Mouse (Mus musculus) stomach, embryonic 14.5 days (tissue): ENCODE results near the gene Tnk1. TPM values are rescaled to one million over a fixed set of nuclear protein-coding genes. Genes with fewer than 3 reads are reported as not detected.

ENCODE experiments used
- ATAC-seq: fragments of 200-750 bp; cut with Nextera tagmentation; 2 replicates; pipeline ENCODE4 v1.8.0; 2017; ENCODE audit warnings: low read depth, moderate TSS enrichment; ENCODE audit not compliant: insufficient number of reproducible peaks, insufficient read depth, low FRiP score
- H3K27ac ChIP-seq: fragments of 300-500 bp; sonication (generic); 2 replicates; pipeline ENCODE4 v1.5.1; 2014; ENCODE audit warnings: mild to moderate bottlenecking, low read length, moderate library complexity, mixed read lengths
- H3K27me3 ChIP-seq: fragments of 300-500 bp; sonication (generic); 2 replicates; pipeline ENCODE4 v1.6.1; 2014; ENCODE audit warnings: low read length, control low read depth, mixed read lengths; ENCODE audit not compliant: control insufficient read depth, insufficient read depth
- H3K36me3 ChIP-seq: fragments of 300-500 bp; sonication (generic); 2 replicates; pipeline ENCODE4 v1.6.1; 2014; ENCODE audit warnings: mild to moderate bottlenecking, control low read depth, low read length, moderate library complexity, mixed read lengths; ENCODE audit not compliant: control insufficient read depth, insufficient read depth
- H3K4me1 ChIP-seq: fragments of 300-500 bp; sonication (generic); 2 replicates; pipeline ENCODE4 v1.6.1; 2014; ENCODE audit warnings: low read length, control low read depth, mixed read lengths; ENCODE audit not compliant: control insufficient read depth, insufficient read depth
- H3K4me2 ChIP-seq: fragments of 300-500 bp; sonication (generic); replicated peaks from 2 replicates; pipeline ENCODE4 v1.6.1; 2014; ENCODE audit warnings: low read depth, low read length, control low read depth
- H3K4me3 ChIP-seq: fragments of 300-500 bp; sonication (generic); 2 replicates; pipeline ENCODE4 v1.5.1; 2014; ENCODE audit warnings: low read depth, low read length, control low read depth
- H3K9ac ChIP-seq: fragments of 300-500 bp; sonication (generic); replicated peaks from 2 replicates; pipeline ENCODE4 v1.6.1; 2014; ENCODE audit warnings: low read depth, mild to moderate bottlenecking, control low read depth, low read length, moderate library complexity, mixed read lengths
- H3K9me3 ChIP-seq: fragments of 300-500 bp; sonication (generic); 2 replicates; pipeline ENCODE4 v1.6.1; 2016; ENCODE audit warnings: low read depth, low read length, control low read depth; ENCODE audit not compliant: control insufficient read depth
- WGBS: fragments of 180-500 bp; shearing (Covaris S2); extraction: QIAGEN DNeasy Blood & Tissue Kit; methylation state at CpG from one replicate; pipeline ENCODE4 v1.1.7; 2014; 5-methylcytosine and 5-hydroxymethylcytosine counted together
- polyA plus RNA-seq: library from polyadenylated mRNA; unstranded; fragments of >200 nt; fragmentation: Nextera tagmentation; extraction: Ambion mirVana; gene quantifications from 2 replicates; pipeline ENCODE4 v1.2.1, GENCODE M21; 2014

The Tnk1 gene
- polyA plus RNA-seq, result 11.1 TPM in 2 replicates

DNA sequence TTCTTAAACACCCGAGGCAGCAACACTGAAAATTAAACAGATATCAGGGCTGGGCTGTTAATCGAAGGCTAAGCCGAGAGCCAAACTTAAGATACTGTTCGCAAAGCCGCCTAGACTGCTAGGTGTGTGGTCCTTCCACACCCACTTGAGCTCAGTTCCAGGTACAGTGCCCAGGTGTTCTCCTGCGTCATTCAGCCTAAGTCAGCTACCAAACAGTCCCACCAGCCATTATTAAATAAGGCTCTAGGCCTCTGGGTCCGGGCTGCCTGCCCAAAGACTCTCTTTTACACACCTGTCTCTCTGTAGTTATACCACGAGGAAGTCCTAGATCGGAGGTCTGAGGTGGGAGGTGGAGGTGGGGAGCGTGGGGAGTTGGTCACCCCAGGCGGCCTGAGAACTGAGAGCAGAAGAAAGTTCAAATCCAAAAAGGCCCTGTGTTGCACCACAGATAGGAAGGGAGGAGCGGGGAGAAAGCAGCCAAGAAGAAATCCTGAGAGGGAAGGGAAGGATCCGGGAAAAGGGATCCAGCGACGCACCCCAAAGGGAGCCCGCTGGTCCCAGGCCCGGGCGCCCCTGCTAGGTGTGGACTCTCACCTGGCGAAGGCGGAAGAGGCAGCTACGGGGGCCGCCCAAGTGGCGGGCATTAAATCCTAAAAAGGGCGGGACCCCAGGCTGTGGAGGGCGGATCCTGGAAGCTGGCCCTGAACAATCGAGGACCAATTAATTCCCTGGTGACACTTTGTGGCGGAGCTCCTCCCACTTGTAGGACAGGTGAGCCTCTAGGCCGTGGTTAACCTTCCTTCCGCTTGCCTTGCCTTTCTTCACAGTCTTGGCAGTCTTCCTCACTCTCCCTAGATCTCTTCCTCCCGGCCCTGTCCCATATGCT lies at the start of gene Tnk1:
TSS of gene Tnk1 (minus strand) at position 618 of the 886 bp plus-strand sequence.
- H3K27me3 ChIP-seq, result 0 out of 2 replicates have a peak, but pooled peaks cover 4% of the 10 kb centered on the region
- H3K27ac ChIP-seq, result peak within 1 kb of the TSS; percentile 63; the same call in 1 of the 2 replicates
- no peaks in the 10 kb centered on the region for H3K4me1 ChIP-seq
- H3K36me3 ChIP-seq, result no peaks in the 10 kb centered on the region
- 16% methylated on average over 30 of the region's 30 CpGs for WGBS
- no peaks in the 10 kb centered on the region for H3K9me3 ChIP-seq
- H3K4me3 ChIP-seq, result peak within 1 kb of the TSS; percentile 27
- ATAC-seq, result peak; percentile 83
- H3K9ac ChIP-seq, result peak within 1 kb of the TSS; percentile 28; the same call in 1 of the 2 replicates
- peak within 1 kb of the TSS; percentile 35 for H3K4me2 ChIP-seq

DNA sequence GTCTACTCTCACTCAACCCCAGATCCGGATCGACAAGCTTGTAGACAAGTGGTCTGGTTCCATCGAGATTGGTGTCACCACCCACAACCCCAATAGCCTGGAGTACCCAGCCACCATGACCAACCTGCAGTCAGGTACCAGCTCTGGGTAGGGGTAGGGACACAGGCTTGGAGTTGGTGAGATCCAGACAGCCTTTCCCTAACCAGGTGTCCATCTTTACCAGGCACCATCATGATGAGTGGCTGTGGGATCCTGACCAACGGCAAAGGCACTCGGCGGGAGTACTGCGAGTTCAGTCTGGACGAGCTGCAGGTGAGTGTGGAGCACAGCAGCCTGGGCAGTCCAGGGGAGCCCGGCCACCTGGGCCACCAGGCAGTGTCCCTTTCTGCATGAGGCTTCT lies 45.8 kb upstream of the Tnk1 start:
- Histone ChIP-seq H3K36me3 (peaks cover 51% of the 10 kb centered on the region), H3K9ac (no peak overlapping the region), H3K4me1 (peaks cover 12% of the 10 kb centered on the region), H3K4me3 (no peak overlapping the region), H3K4me2 (no peak overlapping the region), H3K9me3 (no peaks in the 10 kb centered on the region), H3K27me3 (no peaks in the 10 kb centered on the region), H3K27ac (no peak overlapping the region)
- no peak for ATAC-seq
- WGBS, result 94% methylated on average over 9 of the region's 9 CpGs

DNA sequence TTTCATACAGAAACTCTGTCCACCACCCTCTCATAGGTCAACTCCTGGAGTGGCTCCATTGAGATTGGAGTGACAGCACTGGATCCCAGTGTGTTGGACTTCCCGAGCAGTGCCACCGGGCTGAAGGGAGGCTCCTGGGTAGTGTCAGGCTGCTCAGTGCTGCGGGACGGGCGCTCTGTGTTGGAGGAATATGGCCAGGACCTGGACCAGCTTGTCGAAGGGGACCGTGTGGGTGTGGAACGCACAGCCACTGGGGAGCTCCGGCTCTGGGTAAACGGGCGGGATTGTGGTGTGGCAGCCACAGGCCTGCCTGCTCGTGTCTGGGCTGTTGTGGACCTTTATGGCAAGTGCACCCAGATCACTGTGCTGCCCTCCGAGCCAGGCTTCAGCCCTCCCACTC lies 44.4 kb upstream of the Tnk1 start:
- H3K27me3 ChIP-seq, result no peaks in the 10 kb centered on the region
- WGBS, result 84% methylated on average over 13 of the region's 13 CpGs
- H3K4me2 ChIP-seq, result peak overlapping the region; percentile 97
- H3K4me1 ChIP-seq, result peaks cover 12% of the 10 kb centered on the region
- no peak for ATAC-seq
- peaks cover 38% of the 10 kb centered on the region for H3K36me3 ChIP-seq
- H3K9me3 ChIP-seq, result no peaks in the 10 kb centered on the region
- H3K9ac ChIP-seq, result peak overlapping the region; percentile 93; the same call in 1 of the 2 replicates
- peak overlapping the region; percentile 79; the same call in 1 of the 2 replicates for H3K4me3 ChIP-seq
- no peak overlapping the region for H3K27ac ChIP-seq

GRCm38 (mm10) chr11:69901993-69902392 lies 43.5 kb upstream of the Tnk1 start:
- no peak for ATAC-seq
- Histone ChIP-seq H3K4me1 (peaks cover 12% of the 10 kb centered on the region), H3K27me3 (no peaks in the 10 kb centered on the region), H3K4me2 (peak overlapping the region; percentile 97), H3K36me3 (peaks cover 28% of the 10 kb centered on the region), H3K9ac (peak overlapping the region; percentile 93), H3K9me3 (no peaks in the 10 kb centered on the region), H3K27ac (peak overlapping the region; percentile 97), H3K4me3 (peak overlapping the region; percentile 79)
- under 1% methylated on average over 39 of the region's 39 CpGs for WGBS

DNA sequence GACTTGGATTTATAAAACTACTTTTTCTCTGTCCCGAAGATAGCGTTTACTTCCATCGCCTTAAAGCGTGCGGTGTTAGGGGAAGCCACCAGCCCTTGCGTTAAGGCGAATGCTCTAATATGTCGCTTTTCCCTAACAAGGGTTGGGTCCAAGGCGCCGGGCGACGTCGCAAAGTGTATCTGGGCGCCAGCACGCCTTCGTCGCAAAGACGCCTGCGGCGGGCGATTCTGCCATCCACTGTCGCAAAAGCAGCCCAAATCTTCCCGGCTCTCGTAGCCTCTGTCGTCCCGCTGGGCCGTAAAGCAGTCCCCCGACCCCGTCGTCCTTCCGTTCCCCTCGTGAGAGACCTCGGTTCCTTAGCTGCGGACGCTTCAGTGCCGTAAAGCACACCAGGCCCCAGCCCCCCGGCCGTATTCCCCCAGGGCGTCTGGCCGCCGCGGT lies 42.9 kb upstream of the Tnk1 start:
- H3K4me1 ChIP-seq, result peaks cover 12% of the 10 kb centered on the region
- peak overlapping the region; percentile 93 for H3K9ac ChIP-seq
- H3K4me3 ChIP-seq, result peak overlapping the region; percentile 79
- H3K27ac ChIP-seq, result peak overlapping the region; percentile 97
- peak; percentile 76 for ATAC-seq
- under 1% methylated on average over 42 of the region's 42 CpGs for WGBS
- H3K4me2 ChIP-seq, result peak overlapping the region; percentile 97
- H3K9me3 ChIP-seq, result no peaks in the 10 kb centered on the region
- H3K27me3 ChIP-seq, result no peaks in the 10 kb centered on the region
- H3K36me3 ChIP-seq, result peaks cover 22% of the 10 kb centered on the region

- peaks cover 15% of the 10 kb centered on the region for H3K36me3 ChIP-seq
- ATAC-seq, result peak; percentile 94
- peaks cover 12% of the 10 kb centered on the region for H3K4me1 ChIP-seq
- no peaks in the 10 kb centered on the region for H3K9me3 ChIP-seq
- no peaks in the 10 kb centered on the region for H3K27me3 ChIP-seq
- H3K4me3 ChIP-seq, result peak within 1 kb of the TSS; percentile 79
- under 1% methylated on average over 38 of the region's 38 CpGs for WGBS
- peak within 1 kb of the TSS; percentile 93 for H3K9ac ChIP-seq
- peak within 1 kb of the TSS; percentile 97 for H3K27ac ChIP-seq
- H3K4me2 ChIP-seq, result peak within 1 kb of the TSS; percentile 97
These were observed 42.2 kb upstream of the Tnk1 start, which contains the start of the genes 2810408A11Rik and Neurl4 for GRCm38 (mm10) chr11:69900471-69901405. Gene 2810408A11Rik (minus strand): TSS chr11:69900987. Gene Neurl4 (plus strand): TSS chr11:69901072.

GRCm38 (mm10) chr11:69899870-69900269 lies 41.3 kb upstream of the Tnk1 start:
- Histone ChIP-seq H3K9ac (peak overlapping the region; percentile 93), H3K27me3 (no peaks in the 10 kb centered on the region), H3K27ac (no peak overlapping the region; the same call in 1 of the 2 replicates), H3K9me3 (no peaks in the 10 kb centered on the region), H3K4me3 (peak overlapping the region; percentile 79), H3K4me1 (peaks cover 12% of the 10 kb centered on the region), H3K4me2 (peak overlapping the region; percentile 97), H3K36me3 (peaks cover 11% of the 10 kb centered on the region)
- 23% methylated on average over 4 of the region's 4 CpGs for WGBS
- no peak for ATAC-seq

DNA sequence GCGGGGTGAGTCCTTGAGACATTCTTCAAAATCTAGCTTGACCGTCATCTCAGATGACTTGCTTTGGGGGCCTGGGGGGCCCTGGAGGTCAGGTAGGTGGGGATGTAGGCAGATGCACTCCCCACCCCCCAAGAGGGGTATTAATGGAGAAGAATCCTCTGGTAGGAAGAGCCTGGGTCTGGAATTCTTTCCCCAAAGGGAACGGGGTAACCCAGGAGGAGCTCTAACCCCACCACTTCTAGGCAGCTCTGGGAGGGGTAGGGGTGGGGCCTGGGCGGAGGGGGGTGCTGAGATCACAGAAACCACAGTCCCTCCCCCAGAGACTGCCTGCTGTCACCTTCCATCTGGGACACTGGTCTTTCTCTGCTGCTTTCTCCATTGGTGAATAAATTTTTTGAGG lies 36.8 kb upstream of the Tnk1 start, which contains the start of gene Acap1:
TSS of gene Acap1 (minus strand) at position 249 of the 400 bp plus-strand sequence.
- Histone ChIP-seq H3K4me1 (peaks cover 3% of the 10 kb centered on the region; the same call in 1 of the 2 replicates), H3K4me3 (no peak within 1 kb of the TSS), H3K9me3 (no peaks in the 10 kb centered on the region), H3K9ac (no peak within 1 kb of the TSS), H3K27ac (no peak within 1 kb of the TSS), H3K27me3 (no peaks in the 10 kb centered on the region), H3K36me3 (no peaks in the 10 kb centered on the region), H3K4me2 (no peak within 1 kb of the TSS)
- WGBS, result 74% methylated on average over 4 of the region's 4 CpGs
- ATAC-seq, result no peak
